Mouse (Mus musculus) layer of hippocampus, adult 8-10 months (tissue): Measurements from ENCODE around the gene Ccdc57. TPM values are rescaled to one million over a fixed set of nuclear protein-coding genes. Genes with fewer than 3 reads are reported as not detected.
"Not testable (repeated sequence)": the region's sequence is repeated elsewhere in the genome, so short reads cannot be mapped to it uniquely, and the experiment has no call there.

ENCODE experiments used
- DNase-seq, 2 experiments: peaks; one replicate each; pipeline ENCODE4 v3.0.0; 2022; ENCODE audit warnings: low spot score in 2 of 2
- total RNA-seq, 4 experiments: library from RNA; stranded (reverse); gene quantifications; 2 replicates each; pipeline ENCODE4 v1.2.4; 2022

Ccdc57 gene
- total RNA-seq, 4 experiments from 2014 or later, result 9.0 to 10.0 (median 9.5) TPM

GRCm38 (mm10) chr11:120903159-120903850 lies 29.4 kb downstream of the Ccdc57 start:
- no peak for DNase-seq

- DNase-seq, result no peak
These were observed 30.1 kb downstream of the Ccdc57 start for GRCm38 (mm10) chr11:120902487-120903142.

GRCm38 (mm10) chr11:120901729-120902486 lies 30.8 kb downstream of the Ccdc57 start:
- DNase-seq, result no peak

GRCm38 (mm10) chr11:120900276-120901244 lies 32.1 kb downstream of the Ccdc57 start:
- DNase-seq, result no peak

GRCm38 (mm10) chr11:120898114-120898548 lies 34.5 kb downstream of the Ccdc57 start:
- no peak for DNase-seq

- DNase-seq, result no peak
These were observed 37.2 kb downstream of the Ccdc57 start for GRCm38 (mm10) chr11:120895441-120895840.

GRCm38 (mm10) chr11:120894397-120894796 lies 38.3 kb downstream of the Ccdc57 start:
- DNase-seq, result no peak

- no peak for DNase-seq
These were observed 43.5 kb downstream of the Ccdc57 start for GRCm38 (mm10) chr11:120889216-120889615.

GRCm38 (mm10) chr11:120888718-120889117 lies 44.0 kb downstream of the Ccdc57 start:
- no peak for DNase-seq

- DNase-seq, result no peak
These were observed 45.2 kb downstream of the Ccdc57 start for GRCm38 (mm10) chr11:120887502-120887901.

GRCm38 (mm10) chr11:120886462-120886861 lies 46.2 kb downstream of the Ccdc57 start:
- no peak for DNase-seq

- no peak for DNase-seq
These were observed 49.1 kb downstream of the Ccdc57 start for GRCm38 (mm10) chr11:120883601-120884000.

- DNase-seq, result no peak
These were observed 49.7 kb downstream of the Ccdc57 start for GRCm38 (mm10) chr11:120882931-120883330.

GRCm38 (mm10) chr11:120873206-120873605 lies 59.5 kb downstream of the Ccdc57 start:
- DNase-seq, result no peak

- DNase-seq, result no peak
These were observed 61.2 kb downstream of the Ccdc57 start for GRCm38 (mm10) chr11:120871521-120871920.

- no peak for DNase-seq
These were observed 66.9 kb downstream of the Ccdc57 start for GRCm38 (mm10) chr11:120865816-120866215.

- DNase-seq, result no peak
These were observed 69.9 kb downstream of the Ccdc57 start for GRCm38 (mm10) chr11:120862819-120863218.

- not testable (repeated sequence) for DNase-seq
These were observed 76.7 kb downstream of the Ccdc57 start for GRCm38 (mm10) chr11:120855938-120856337.

GRCm38 (mm10) chr11:120853788-120854187 lies 78.9 kb downstream of the Ccdc57 start:
- DNase-seq, result no peak

- DNase-seq, result no peak
These were observed 79.5 kb downstream of the Ccdc57 start for GRCm38 (mm10) chr11:120853158-120853557.
